Mouse (Mus musculus) megakaryocyte, embryonic 14.5 days (primary cell): ENCODE data around the gene Ist1.

Source experiments
- FLI1 ChIP-seq: IDR thresholded peaks from 2 replicates; pipeline ENCODE4 v1.6.1; 2012; ENCODE audit warnings: low read length, inconsistent platforms, mixed read lengths
- GATA1 ChIP-seq: IDR thresholded peaks from 3 replicates; pipeline ENCODE4 v1.6.1; 2012; ENCODE audit warnings: mixed read lengths, low read length, inconsistent platforms, borderline replicate concordance

- TF ChIP-seq FLI1 (no peak), GATA1 (no peak)
These were observed 57.9 kb downstream of the Ist1 start for GRCm38 (mm10) chr8:109635146-109635545.
